ENCODE assay signal across 1 mouse cellular context in the genomic region with DNA sequence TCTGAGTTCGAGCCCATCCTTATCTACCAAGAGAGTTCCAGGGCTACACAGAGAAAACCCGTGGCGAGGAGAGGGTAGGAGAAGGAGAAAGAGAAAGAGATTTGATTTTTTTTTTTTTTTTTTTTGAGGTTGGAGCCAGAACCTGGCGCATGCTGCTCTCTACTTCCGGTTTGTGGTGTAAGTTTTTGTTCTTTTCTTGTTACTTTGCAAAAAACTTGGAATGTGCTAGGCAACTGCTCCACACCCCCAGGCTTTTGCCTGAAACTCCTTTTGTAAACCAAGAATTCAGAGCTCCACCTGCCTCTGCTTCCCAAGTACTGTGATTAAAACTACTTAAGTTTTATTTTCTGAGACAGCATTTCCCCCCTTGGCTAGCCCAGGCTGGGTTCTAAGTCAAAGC.
TF ChIP-seq lines count a peak whose summit lies in the region.

No protein-coding gene starts in this region.

TF ChIP-seq in MEL, 35 proteins besides CTCF, POLR2A, EP300 and RAD21 (continued from another document):
- no peak for TF ChIP-seq SIN3A (IDR thresholded peaks at IDR 0.05; ENCODE audit: low read length)
- no peak for TF ChIP-seq MAFK (IDR thresholded peaks at IDR 0.05; ENCODE audit: borderline replicate concordance, low read depth, low read length)
- peak; percentile 77 for TF ChIP-seq ZNF384 (IDR thresholded peaks at IDR 0.05; ENCODE audit: low read depth, low read length)
